Mouse (Mus musculus): ENCODE measurements around the gene Prickle2. TPM values are rescaled to one million over a fixed set of nuclear protein-coding genes. Genes with fewer than 3 reads are reported as not detected.

Prickle2 gene
- polyA plus RNA-seq, 1 experiment from 2014 or later = 13.6 TPM

DNA sequence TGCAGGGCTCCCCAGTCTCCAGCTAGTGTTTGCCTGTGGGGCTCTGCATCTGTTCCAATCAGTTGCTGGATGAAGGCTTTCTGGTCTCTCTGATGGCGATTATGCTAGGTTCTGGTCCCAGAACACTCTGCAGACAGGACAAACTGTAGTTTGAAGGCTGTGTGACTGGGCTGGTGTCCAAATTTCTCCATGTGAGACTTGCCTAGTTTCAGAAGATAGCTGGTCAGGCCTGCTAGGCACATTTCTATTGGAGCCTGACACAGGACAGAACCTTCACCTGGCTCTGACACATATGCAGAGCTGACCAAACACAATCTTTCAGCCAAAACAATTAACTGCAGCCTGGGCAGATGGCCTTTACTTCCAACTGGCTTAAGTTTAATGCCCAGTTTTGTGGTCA, 80.0 kb downstream of the Prickle2 start:
- Histone ChIP-seq H3K4me2 (ENCODE audit: low read length) (no peak overlapping the region), H3K9me3 (ENCODE audit: control insufficient read depth, low read length) (no peaks in the 10 kb centered on the region), H3K4me3 (ENCODE audit: low read length) (no peak overlapping the region), H3K36me3 (ENCODE audit: control insufficient read depth, insufficient read depth, low read length) (no peaks in the 10 kb centered on the region), H3K9ac (ENCODE audit: low read depth, low read length) (no peak overlapping the region), H3K27ac (ENCODE audit: low read depth, low read length) (peak overlapping the region; percentile 51; the same call in 1 of the 2 replicates), H3K4me1 (ENCODE audit: control insufficient read depth, insufficient read depth, low read depth, low read length) (peaks cover 6% of the 10 kb centered on the region; the same call in 1 of the 2 replicates), H3K27me3 (replicated peaks; ENCODE audit: control insufficient read depth, insufficient read depth, low read length) (no peaks in the 10 kb centered on the region)
- ATAC-seq = peak; percentile 65; the same call in 1 of the 2 replicates
- WGBS = 55% methylated on average over 1 of the region's 1 CpGs

DNA sequence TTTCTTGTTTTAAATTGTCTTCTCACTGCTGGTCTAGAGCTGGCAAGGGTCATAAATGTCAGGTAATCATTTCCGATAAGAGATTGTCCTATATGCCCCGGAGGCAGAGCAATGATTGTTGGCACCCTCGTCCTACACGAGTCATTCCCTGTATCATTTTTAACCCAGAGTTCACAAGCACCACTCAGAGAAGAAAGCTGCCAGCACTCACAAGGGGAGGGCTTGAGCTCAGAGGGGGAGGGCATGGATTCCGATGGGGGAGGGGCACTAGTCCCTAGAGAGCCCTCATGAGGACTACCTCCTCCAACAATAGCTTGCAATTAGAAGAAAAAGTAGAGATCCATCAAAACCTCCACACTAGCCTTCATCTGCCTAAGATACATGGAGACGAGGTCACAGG, 81.6 kb downstream of the Prickle2 start:
- Histone ChIP-seq H3K4me1 (ENCODE audit: control insufficient read depth, insufficient read depth, low read depth, low read length) (peaks cover 6% of the 10 kb centered on the region; the same call in 1 of the 2 replicates), H3K9ac (ENCODE audit: low read depth, low read length) (no peak overlapping the region), H3K27ac (ENCODE audit: low read depth, low read length) (no peak overlapping the region), H3K4me2 (ENCODE audit: low read length) (no peak overlapping the region), H3K27me3 (replicated peaks; ENCODE audit: control insufficient read depth, insufficient read depth, low read length) (no peaks in the 10 kb centered on the region), H3K9me3 (ENCODE audit: control insufficient read depth, low read length) (no peaks in the 10 kb centered on the region), H3K4me3 (ENCODE audit: low read length) (no peak overlapping the region), H3K36me3 (ENCODE audit: control insufficient read depth, insufficient read depth, low read length) (no peaks in the 10 kb centered on the region)
- 64% methylated on average over 6 of the region's 6 CpGs for WGBS
- no peak for ATAC-seq

DNA sequence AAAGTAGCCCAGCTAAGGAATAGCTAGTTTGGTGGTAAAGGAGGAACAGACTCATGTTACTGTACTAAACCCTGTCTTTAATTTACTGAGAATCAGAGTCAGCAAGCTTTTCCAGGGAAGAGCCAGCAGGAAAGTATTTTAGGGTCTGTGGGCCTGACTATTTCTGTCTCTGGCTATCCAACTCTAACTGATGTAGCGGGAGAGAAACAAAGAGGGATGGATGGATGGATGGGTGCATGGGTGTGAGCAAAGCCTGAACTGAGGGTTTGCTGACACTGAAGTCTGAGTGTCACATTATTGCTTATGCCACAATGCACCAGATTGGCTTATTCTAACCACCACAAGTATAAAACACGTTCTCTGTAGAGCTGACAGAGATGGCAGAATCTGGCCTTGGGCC, 88.8 kb downstream of the Prickle2 start:
- Histone ChIP-seq H3K9me3 (ENCODE audit: control insufficient read depth, low read length) (no peaks in the 10 kb centered on the region), H3K4me3 (ENCODE audit: low read length) (no peak overlapping the region), H3K27me3 (replicated peaks; ENCODE audit: control insufficient read depth, insufficient read depth, low read length) (no peaks in the 10 kb centered on the region), H3K4me2 (ENCODE audit: low read length) (no peak overlapping the region), H3K9ac (ENCODE audit: low read depth, low read length) (no peak overlapping the region), H3K27ac (ENCODE audit: low read depth, low read length) (no peak overlapping the region), H3K36me3 (ENCODE audit: control insufficient read depth, insufficient read depth, low read length) (no peaks in the 10 kb centered on the region), H3K4me1 (ENCODE audit: control insufficient read depth, insufficient read depth, low read depth, low read length) (no peaks in the 10 kb centered on the region)
- 67% methylated on average over 2 of the region's 2 CpGs for WGBS
- no peak for ATAC-seq

DNA sequence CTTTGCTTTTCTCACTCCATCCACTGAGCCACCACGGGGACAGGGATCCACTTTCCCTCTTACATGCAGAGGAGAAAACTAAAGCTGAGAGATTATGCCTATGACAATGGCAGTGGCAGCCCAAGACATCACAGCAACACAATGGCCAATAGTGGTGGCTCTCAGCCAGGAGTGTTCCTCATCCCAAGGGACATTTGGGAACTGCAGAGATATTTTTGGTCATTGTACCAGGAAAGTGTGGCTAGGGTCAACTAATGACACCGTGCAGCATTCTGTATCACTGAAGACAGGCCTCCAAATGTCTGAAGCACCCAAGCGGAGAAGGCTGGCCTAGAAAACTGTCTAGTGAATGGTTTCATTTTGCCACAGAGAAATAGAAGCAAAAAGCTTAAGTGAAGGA, 91.2 kb downstream of the Prickle2 start:
- Histone ChIP-seq H3K27me3 (replicated peaks; ENCODE audit: control insufficient read depth, insufficient read depth, low read length) (no peaks in the 10 kb centered on the region), H3K4me3 (ENCODE audit: low read length) (no peak overlapping the region), H3K36me3 (ENCODE audit: control insufficient read depth, insufficient read depth, low read length) (no peaks in the 10 kb centered on the region), H3K27ac (ENCODE audit: low read depth, low read length) (no peak overlapping the region), H3K4me1 (ENCODE audit: control insufficient read depth, insufficient read depth, low read depth, low read length) (no peaks in the 10 kb centered on the region), H3K9ac (ENCODE audit: low read depth, low read length) (no peak overlapping the region), H3K4me2 (ENCODE audit: low read length) (no peak overlapping the region), H3K9me3 (ENCODE audit: control insufficient read depth, low read length) (no peaks in the 10 kb centered on the region)
- ATAC-seq = no peak
- WGBS = 82% methylated on average over 3 of the region's 3 CpGs

DNA sequence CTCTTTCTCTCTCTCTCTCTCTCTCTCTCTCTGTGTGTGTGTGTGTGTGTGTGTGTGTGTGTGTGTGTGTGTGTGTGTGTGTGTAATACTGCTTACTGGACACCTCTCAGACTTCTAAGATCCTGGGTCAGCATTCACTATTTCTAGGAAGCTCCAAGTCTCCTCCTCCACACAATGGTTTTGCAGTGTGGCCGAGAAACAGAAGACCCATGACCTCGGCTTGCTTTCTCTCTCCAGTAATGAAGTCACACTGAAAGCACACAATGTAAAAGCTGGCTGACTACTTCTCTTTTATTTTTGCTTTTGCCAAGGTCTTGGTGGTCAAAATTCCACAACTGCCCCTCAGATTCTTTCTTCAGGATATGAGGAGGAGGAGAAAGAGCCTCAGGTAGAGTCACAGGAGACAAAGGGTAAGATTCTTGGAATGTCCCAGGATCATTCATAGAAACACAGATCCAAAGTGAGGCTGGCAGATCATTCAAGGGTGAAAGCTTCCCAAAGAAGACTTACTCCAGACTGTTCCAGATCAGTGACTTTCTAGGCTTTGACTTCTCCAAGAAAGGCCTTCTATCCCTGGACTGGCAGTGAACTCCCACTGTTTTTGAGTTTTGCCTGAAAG, 93.7 kb downstream of the Prickle2 start:
- H3K36me3 ChIP-seq (ENCODE audit: control insufficient read depth, insufficient read depth, low read length) = no peaks in the 10 kb centered on the region
- no peak overlapping the region for H3K4me3 ChIP-seq (ENCODE audit: low read length)
- no peak for ATAC-seq
- WGBS = 41% methylated on average over 2 of the region's 2 CpGs
- no peak overlapping the region for H3K9ac ChIP-seq (ENCODE audit: low read depth, low read length)
- no peak overlapping the region for H3K27ac ChIP-seq (ENCODE audit: low read depth, low read length)
- 0 out of 2 replicates have a peak, but pooled peaks cover 2% of the 10 kb centered on the region for H3K4me1 ChIP-seq (ENCODE audit: control insufficient read depth, insufficient read depth, low read depth, low read length)
- H3K27me3 ChIP-seq (replicated peaks; ENCODE audit: control insufficient read depth, insufficient read depth, low read length) = no peaks in the 10 kb centered on the region
- no peaks in the 10 kb centered on the region for H3K9me3 ChIP-seq (ENCODE audit: control insufficient read depth, low read length)
- H3K4me2 ChIP-seq (ENCODE audit: low read length) = no peak overlapping the region

DNA sequence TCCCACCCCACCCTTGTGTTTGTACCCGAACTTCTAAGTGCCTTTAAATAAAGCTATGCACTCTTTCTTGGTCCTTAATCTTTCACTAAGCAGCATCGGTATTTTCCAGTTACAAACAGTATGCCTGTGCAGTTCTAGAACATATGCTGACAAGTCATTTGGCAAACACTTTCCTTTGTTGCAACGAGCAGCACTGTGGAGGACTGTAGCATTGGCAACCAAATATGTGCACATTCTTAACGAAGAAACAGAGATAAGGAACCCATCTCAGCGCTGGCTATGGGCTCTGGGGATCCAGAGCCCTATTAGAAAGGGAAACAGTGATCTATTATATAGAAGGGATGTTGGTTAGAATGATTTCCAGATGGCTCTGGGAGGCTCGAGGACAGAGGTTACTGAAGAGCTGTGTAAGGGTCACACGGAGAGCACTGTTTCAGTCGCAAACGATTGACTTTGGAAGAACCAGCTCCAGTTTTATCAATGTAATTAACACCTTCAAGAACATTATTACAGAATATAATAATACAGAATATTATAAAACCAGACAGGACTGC, 96.2 kb downstream of the Prickle2 start:
- no peaks in the 10 kb centered on the region for H3K9me3 ChIP-seq (ENCODE audit: control insufficient read depth, low read length)
- 65% methylated on average over 9 of the region's 9 CpGs for WGBS
- H3K27ac ChIP-seq (ENCODE audit: low read depth, low read length) = no peak overlapping the region; the same call in 1 of the 2 replicates
- no peak overlapping the region for H3K4me2 ChIP-seq (ENCODE audit: low read length)
- H3K27me3 ChIP-seq (replicated peaks; ENCODE audit: control insufficient read depth, insufficient read depth, low read length) = no peaks in the 10 kb centered on the region
- ATAC-seq = peak; percentile 54; the same call in 1 of the 2 replicates
- H3K36me3 ChIP-seq (ENCODE audit: control insufficient read depth, insufficient read depth, low read length) = no peaks in the 10 kb centered on the region
- H3K9ac ChIP-seq (ENCODE audit: low read depth, low read length) = no peak overlapping the region; the same call in 1 of the 2 replicates
- H3K4me1 ChIP-seq (ENCODE audit: control insufficient read depth, insufficient read depth, low read depth, low read length) = 0 out of 2 replicates have a peak, but pooled peaks cover 2% of the 10 kb centered on the region
- H3K4me3 ChIP-seq (ENCODE audit: low read length) = no peak overlapping the region

DNA sequence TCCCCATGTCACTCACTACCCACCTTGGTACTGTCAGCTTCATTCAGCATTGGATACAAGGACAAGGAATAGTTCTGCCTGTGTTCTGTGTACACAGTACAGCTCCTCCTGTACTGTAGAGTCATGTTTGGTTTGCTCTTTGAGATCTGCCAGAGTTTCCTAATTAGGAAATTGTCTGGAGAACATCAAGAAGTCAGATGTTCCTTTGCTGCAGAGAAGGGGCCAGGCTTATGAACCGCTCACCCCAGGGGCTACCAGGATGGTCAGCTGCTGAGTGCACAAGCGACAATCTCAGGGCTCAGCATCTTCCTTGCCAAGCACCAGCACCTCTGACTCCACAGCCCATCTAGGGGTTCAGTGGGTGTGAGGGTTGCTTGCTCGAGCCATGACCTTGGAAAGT, 96.9 kb downstream of the Prickle2 start:
- ATAC-seq = 0 out of 2 replicates have a peak, but pooled peaks have one; percentile 9

DNA sequence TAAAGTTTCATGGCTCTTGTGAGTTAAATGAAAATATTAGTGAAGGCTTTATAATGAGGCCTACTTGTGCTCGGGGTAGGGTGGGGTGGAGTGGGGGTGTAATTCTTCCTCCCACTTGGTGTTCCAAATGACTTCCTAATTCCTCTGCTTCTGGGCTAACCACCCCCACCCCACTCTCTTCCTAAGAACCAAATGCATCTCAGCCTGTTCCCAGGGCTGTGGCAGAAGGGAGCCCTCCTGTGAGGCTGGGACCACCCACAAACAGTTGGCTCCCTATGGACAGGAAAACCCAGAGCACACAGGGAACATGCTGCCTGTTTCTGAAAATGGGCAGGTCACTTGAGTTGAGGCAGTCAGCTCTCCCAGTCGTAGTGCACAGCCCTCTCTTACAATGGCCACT, 100.8 kb downstream of the Prickle2 start:
- Histone ChIP-seq H3K4me3 (ENCODE audit: low read length) (no peak overlapping the region), H3K4me2 (ENCODE audit: low read length) (no peak overlapping the region), H3K9me3 (ENCODE audit: control insufficient read depth, low read length) (no peaks in the 10 kb centered on the region), H3K36me3 (ENCODE audit: control insufficient read depth, insufficient read depth, low read length) (no peaks in the 10 kb centered on the region), H3K27me3 (replicated peaks; ENCODE audit: control insufficient read depth, insufficient read depth, low read length) (no peaks in the 10 kb centered on the region), H3K27ac (ENCODE audit: low read depth, low read length) (no peak overlapping the region), H3K4me1 (ENCODE audit: control insufficient read depth, insufficient read depth, low read depth, low read length) (0 out of 2 replicates have a peak, but pooled peaks cover 2% of the 10 kb centered on the region), H3K9ac (ENCODE audit: low read depth, low read length) (no peak overlapping the region)
- 52% methylated on average over 2 of the region's 2 CpGs for WGBS
- ATAC-seq = peak; percentile 14; the same call in 1 of the 2 replicates

More for the DNA sequence above, 96.9 kb downstream of the Prickle2 start:
- no peaks in the 10 kb centered on the region for H3K36me3 ChIP-seq (ENCODE audit: control insufficient read depth, insufficient read depth, low read length)
- no peak overlapping the region for H3K27ac ChIP-seq (ENCODE audit: low read depth, low read length)
- H3K27me3 ChIP-seq (replicated peaks; ENCODE audit: control insufficient read depth, insufficient read depth, low read length) = no peaks in the 10 kb centered on the region
- 0 out of 2 replicates have a peak, but pooled peaks cover 2% of the 10 kb centered on the region for H3K4me1 ChIP-seq (ENCODE audit: control insufficient read depth, insufficient read depth, low read depth, low read length)
- no peak overlapping the region for H3K4me3 ChIP-seq (ENCODE audit: low read length)
- no peaks in the 10 kb centered on the region for H3K9me3 ChIP-seq (ENCODE audit: control insufficient read depth, low read length)
- 92% methylated on average over 3 of the region's 3 CpGs for WGBS
- no peak overlapping the region for H3K9ac ChIP-seq (ENCODE audit: low read depth, low read length)
- H3K4me2 ChIP-seq (ENCODE audit: low read length) = no peak overlapping the region

DNA sequence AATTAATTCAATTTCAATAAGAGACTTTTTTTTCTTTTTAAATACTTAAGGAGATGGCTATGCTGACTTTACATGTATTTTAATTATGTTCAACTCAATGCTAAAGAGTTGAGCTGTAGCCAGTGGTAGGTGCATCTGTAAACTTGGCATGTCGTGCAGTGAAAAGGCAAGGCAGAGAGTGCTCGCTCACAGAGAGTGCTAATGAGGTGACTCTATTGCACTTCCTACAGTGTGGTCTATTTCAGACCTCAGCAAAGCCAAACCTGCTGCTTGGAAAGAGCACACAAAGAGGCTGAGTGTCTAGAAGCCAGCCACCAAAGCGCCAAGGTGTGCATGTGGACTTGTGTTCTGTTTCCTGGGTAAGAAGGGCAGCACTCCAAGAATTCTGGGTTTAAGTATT, 109.6 kb downstream of the Prickle2 start:
- no peak overlapping the region for H3K4me3 ChIP-seq (ENCODE audit: low read length)
- H3K9me3 ChIP-seq (ENCODE audit: control insufficient read depth, low read length) = no peaks in the 10 kb centered on the region
- no peak overlapping the region for H3K4me2 ChIP-seq (ENCODE audit: low read length)
- no peaks in the 10 kb centered on the region for H3K27me3 ChIP-seq (replicated peaks; ENCODE audit: control insufficient read depth, insufficient read depth, low read length)
- no peak overlapping the region for H3K9ac ChIP-seq (ENCODE audit: low read depth, low read length)
- no peaks in the 10 kb centered on the region for H3K36me3 ChIP-seq (ENCODE audit: control insufficient read depth, insufficient read depth, low read length)
- peak; percentile 84 for ATAC-seq
- WGBS = 65% methylated on average over 3 of the region's 3 CpGs
- H3K27ac ChIP-seq (ENCODE audit: low read depth, low read length) = peak overlapping the region; percentile 34; the same call in 1 of the 2 replicates
- peaks cover 4% of the 10 kb centered on the region; the same call in 1 of the 2 replicates for H3K4me1 ChIP-seq (ENCODE audit: control insufficient read depth, insufficient read depth, low read depth, low read length)
